Mouse (Mus musculus): ENCODE data around the gene Creb5. TPM values are rescaled to one million over a fixed set of nuclear protein-coding genes. Genes with fewer than 3 reads are reported as not detected.

Creb5 gene
- polyA plus RNA-seq, 1 experiment, result 6.1 TPM

DNA sequence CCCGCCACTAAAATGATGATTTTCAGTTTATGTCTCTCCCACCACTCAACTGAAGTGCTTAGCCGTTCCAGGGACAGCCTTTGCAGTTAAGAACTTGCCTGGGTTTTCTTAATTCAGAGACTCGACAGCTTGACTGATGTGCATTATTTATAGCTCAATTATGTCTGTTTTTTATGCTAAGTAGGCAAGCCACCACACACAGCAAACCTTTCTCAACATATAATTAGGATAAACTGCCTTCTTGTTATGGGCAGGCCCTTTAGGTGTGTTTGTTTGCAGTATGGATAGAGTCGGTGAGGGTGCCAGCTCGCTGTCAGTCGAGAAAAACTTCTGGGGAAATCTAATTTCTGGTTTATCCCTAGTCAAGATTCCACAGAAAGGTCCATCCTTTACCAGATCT lies 409.4 kb downstream of the Creb5 start:
- Histone ChIP-seq H3K27me3 (ENCODE audit: control insufficient read depth, insufficient read depth, low read length, poor library complexity, severe bottlenecking) (peaks cover 2% of the 10 kb centered on the region; the same call in 1 of the 2 replicates), H3K4me1 (ENCODE audit: control insufficient read depth, insufficient read depth, low read length) (no peaks in the 10 kb centered on the region), H3K4me3 (ENCODE audit: low read depth, low read length) (no peak overlapping the region), H3K9ac (ENCODE audit: low read depth, poor library complexity, severe bottlenecking) (no peak overlapping the region), H3K9me3 (replicated peaks; ENCODE audit: control insufficient read depth, insufficient read depth, low read length, poor library complexity, severe bottlenecking) (no peaks in the 10 kb centered on the region), H3K27ac (ENCODE audit: insufficient read depth, low read length) (no peak overlapping the region), H3K36me3 (ENCODE audit: control insufficient read depth, insufficient read depth, low read length, poor library complexity, severe bottlenecking) (no peaks in the 10 kb centered on the region)
- no peak for TF ChIP-seq EP300 (IDR thresholded peaks at IDR 0.05; ENCODE audit: insufficient read depth, low read depth, low read length)
- TF ChIP-seq CTCF (IDR thresholded peaks at IDR 0.05; ENCODE audit: low read depth, low read length), result no peak
- TF ChIP-seq POLR2A (IDR thresholded peaks at IDR 0.05; ENCODE audit: insufficient read depth, low read length), result no peak

DNA sequence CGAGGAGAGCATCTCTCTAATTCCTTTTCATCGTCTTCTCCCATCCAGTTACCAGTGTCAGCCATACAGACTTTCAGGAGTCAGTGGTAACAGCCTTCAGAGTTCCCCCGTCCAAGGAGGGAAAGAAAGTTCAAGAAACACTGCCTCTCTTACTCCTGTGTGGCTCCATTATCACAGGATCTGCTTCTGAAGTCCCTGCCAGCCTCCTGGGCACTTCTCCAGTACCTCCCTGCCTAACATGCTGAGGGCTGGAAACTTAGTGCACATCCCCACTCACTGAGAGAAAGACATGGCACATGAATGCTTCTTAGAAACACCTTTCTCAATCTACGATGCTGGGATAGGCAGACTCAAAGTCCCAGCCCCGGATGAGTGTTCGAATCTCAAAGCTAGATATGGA lies 409.9 kb downstream of the Creb5 start:
- H3K4me1 ChIP-seq (ENCODE audit: control insufficient read depth, insufficient read depth, low read length), result no peaks in the 10 kb centered on the region

GRCm38 (mm10) chr6:53698128-53698749 lies 411.2 kb downstream of the Creb5 start:
- H3K9me3 ChIP-seq (replicated peaks; ENCODE audit: control insufficient read depth, insufficient read depth, low read length, poor library complexity, severe bottlenecking), result no peaks in the 10 kb centered on the region
- no peaks in the 10 kb centered on the region for H3K36me3 ChIP-seq (ENCODE audit: control insufficient read depth, insufficient read depth, low read length, poor library complexity, severe bottlenecking)
- TF ChIP-seq EP300 (IDR thresholded peaks at IDR 0.05; ENCODE audit: insufficient read depth, low read depth, low read length), result no peak
- TF ChIP-seq POLR2A (IDR thresholded peaks at IDR 0.05; ENCODE audit: insufficient read depth, low read length), result no peak
- no peak for TF ChIP-seq CTCF (IDR thresholded peaks at IDR 0.05; ENCODE audit: low read depth, low read length)
- peaks cover 2% of the 10 kb centered on the region; the same call in 1 of the 2 replicates for H3K27me3 ChIP-seq (ENCODE audit: control insufficient read depth, insufficient read depth, low read length, poor library complexity, severe bottlenecking)
- H3K4me3 ChIP-seq (ENCODE audit: low read depth, low read length), result no peak overlapping the region
- H3K27ac ChIP-seq (ENCODE audit: insufficient read depth, low read length), result no peak overlapping the region
- no peaks in the 10 kb centered on the region for H3K4me1 ChIP-seq (ENCODE audit: control insufficient read depth, insufficient read depth, low read length)
- no peak overlapping the region for H3K9ac ChIP-seq (ENCODE audit: low read depth, poor library complexity, severe bottlenecking)

More for the DNA sequence above, 409.9 kb downstream of the Creb5 start:
- H3K9me3 ChIP-seq (replicated peaks; ENCODE audit: control insufficient read depth, insufficient read depth, low read length, poor library complexity, severe bottlenecking), result no peaks in the 10 kb centered on the region
- no peaks in the 10 kb centered on the region for H3K36me3 ChIP-seq (ENCODE audit: control insufficient read depth, insufficient read depth, low read length, poor library complexity, severe bottlenecking)
- TF ChIP-seq CTCF (IDR thresholded peaks at IDR 0.05; ENCODE audit: low read depth, low read length), result no peak
- TF ChIP-seq POLR2A (IDR thresholded peaks at IDR 0.05; ENCODE audit: insufficient read depth, low read length), result no peak
- H3K27ac ChIP-seq (ENCODE audit: insufficient read depth, low read length), result no peak overlapping the region
- H3K4me3 ChIP-seq (ENCODE audit: low read depth, low read length), result no peak overlapping the region
- peaks cover 2% of the 10 kb centered on the region; the same call in 1 of the 2 replicates for H3K27me3 ChIP-seq (ENCODE audit: control insufficient read depth, insufficient read depth, low read length, poor library complexity, severe bottlenecking)
- no peak overlapping the region for H3K9ac ChIP-seq (ENCODE audit: low read depth, poor library complexity, severe bottlenecking)

- TF ChIP-seq POLR2A (IDR thresholded peaks at IDR 0.05; ENCODE audit: insufficient read depth, low read length) (no peak), CTCF (IDR thresholded peaks at IDR 0.05; ENCODE audit: low read depth, low read length) (no peak), EP300 (IDR thresholded peaks at IDR 0.05; ENCODE audit: insufficient read depth, low read depth, low read length) (no peak)
- no peak overlapping the region for H3K4me3 ChIP-seq (ENCODE audit: low read depth, low read length)
- no peaks in the 10 kb centered on the region for H3K9me3 ChIP-seq (replicated peaks; ENCODE audit: control insufficient read depth, insufficient read depth, low read length, poor library complexity, severe bottlenecking)
- no peaks in the 10 kb centered on the region for H3K36me3 ChIP-seq (ENCODE audit: control insufficient read depth, insufficient read depth, low read length, poor library complexity, severe bottlenecking)
- no peaks in the 10 kb centered on the region for H3K4me1 ChIP-seq (ENCODE audit: control insufficient read depth, insufficient read depth, low read length)
- no peak overlapping the region for H3K27ac ChIP-seq (ENCODE audit: insufficient read depth, low read length)
- no peak overlapping the region for H3K9ac ChIP-seq (ENCODE audit: low read depth, poor library complexity, severe bottlenecking)
- no peaks in the 10 kb centered on the region for H3K27me3 ChIP-seq (ENCODE audit: control insufficient read depth, insufficient read depth, low read length, poor library complexity, severe bottlenecking)
Measured at GRCm38 (mm10) chr6:53704440-53704839, 417.4 kb downstream of the Creb5 start.

DNA sequence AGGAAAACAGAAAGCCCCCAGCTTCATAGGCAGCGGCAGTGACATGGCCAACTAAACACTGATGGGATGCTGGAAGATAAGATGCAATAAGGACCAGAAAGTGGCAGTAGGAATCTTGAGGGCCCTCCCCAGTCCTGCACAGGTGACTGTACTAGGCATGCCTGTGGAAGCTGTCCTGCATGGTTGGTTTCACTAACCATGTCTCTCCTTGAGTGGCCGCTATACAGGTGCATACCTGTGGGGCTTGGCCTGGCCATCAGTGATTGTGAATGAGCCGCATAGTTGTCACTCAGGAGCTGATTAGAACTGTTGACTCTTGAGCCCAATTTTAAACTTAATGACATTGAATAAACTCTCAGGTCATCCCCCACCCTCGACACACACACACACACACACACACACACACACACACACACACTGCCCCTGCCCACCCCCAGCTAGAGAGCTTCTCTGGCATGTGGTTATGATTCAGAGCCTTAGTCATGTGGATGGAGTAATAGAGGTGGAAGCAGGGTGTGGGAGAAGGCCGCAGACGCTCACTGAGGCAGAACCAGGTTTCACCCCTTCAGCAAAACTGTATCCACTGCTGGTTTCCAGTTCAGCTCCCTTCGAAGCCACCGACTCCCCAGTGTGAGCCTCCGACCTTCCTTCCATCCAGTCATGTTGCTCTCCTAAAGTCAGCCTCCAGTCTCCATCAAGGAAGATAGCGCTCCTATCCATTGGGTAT lies 419.7 kb downstream of the Creb5 start:
- H3K4me3 ChIP-seq (ENCODE audit: low read depth, low read length), result no peak overlapping the region
- no peak overlapping the region for H3K9ac ChIP-seq (ENCODE audit: low read depth, poor library complexity, severe bottlenecking)
- no peak overlapping the region for H3K27ac ChIP-seq (ENCODE audit: insufficient read depth, low read length)
- H3K4me1 ChIP-seq (ENCODE audit: control insufficient read depth, insufficient read depth, low read length), result no peaks in the 10 kb centered on the region
- no peaks in the 10 kb centered on the region for H3K9me3 ChIP-seq (replicated peaks; ENCODE audit: control insufficient read depth, insufficient read depth, low read length, poor library complexity, severe bottlenecking)
- H3K27me3 ChIP-seq (ENCODE audit: control insufficient read depth, insufficient read depth, low read length, poor library complexity, severe bottlenecking), result no peaks in the 10 kb centered on the region
- no peaks in the 10 kb centered on the region for H3K36me3 ChIP-seq (ENCODE audit: control insufficient read depth, insufficient read depth, low read length, poor library complexity, severe bottlenecking)
- TF ChIP-seq POLR2A (IDR thresholded peaks at IDR 0.05; ENCODE audit: insufficient read depth, low read length) (no peak), EP300 (IDR thresholded peaks at IDR 0.05; ENCODE audit: insufficient read depth, low read depth, low read length) (no peak), CTCF (IDR thresholded peaks at IDR 0.05; ENCODE audit: low read depth, low read length) (no peak)

GRCm38 (mm10) chr6:53707795-53708194 lies 420.7 kb downstream of the Creb5 start:
- no peaks in the 10 kb centered on the region for H3K27me3 ChIP-seq (ENCODE audit: control insufficient read depth, insufficient read depth, low read length, poor library complexity, severe bottlenecking)
- no peaks in the 10 kb centered on the region for H3K4me1 ChIP-seq (ENCODE audit: control insufficient read depth, insufficient read depth, low read length)
- no peak overlapping the region for H3K27ac ChIP-seq (ENCODE audit: insufficient read depth, low read length)
- no peak overlapping the region for H3K9ac ChIP-seq (ENCODE audit: low read depth, poor library complexity, severe bottlenecking)
- no peaks in the 10 kb centered on the region for H3K9me3 ChIP-seq (replicated peaks; ENCODE audit: control insufficient read depth, insufficient read depth, low read length, poor library complexity, severe bottlenecking)
- TF ChIP-seq CTCF (IDR thresholded peaks at IDR 0.05; ENCODE audit: low read depth, low read length) (no peak), EP300 (IDR thresholded peaks at IDR 0.05; ENCODE audit: insufficient read depth, low read depth, low read length) (no peak), POLR2A (IDR thresholded peaks at IDR 0.05; ENCODE audit: insufficient read depth, low read length) (no peak)
- H3K4me3 ChIP-seq (ENCODE audit: low read depth, low read length), result no peak overlapping the region
- no peaks in the 10 kb centered on the region for H3K36me3 ChIP-seq (ENCODE audit: control insufficient read depth, insufficient read depth, low read length, poor library complexity, severe bottlenecking)

Measured in ES-Bruce4 (cell line).